Mouse (Mus musculus): Measurements from ENCODE around the gene Fam131a.
A peak's percentile ranks its signal among the peaks of the same experiment; 100 is the strongest.

DNA sequence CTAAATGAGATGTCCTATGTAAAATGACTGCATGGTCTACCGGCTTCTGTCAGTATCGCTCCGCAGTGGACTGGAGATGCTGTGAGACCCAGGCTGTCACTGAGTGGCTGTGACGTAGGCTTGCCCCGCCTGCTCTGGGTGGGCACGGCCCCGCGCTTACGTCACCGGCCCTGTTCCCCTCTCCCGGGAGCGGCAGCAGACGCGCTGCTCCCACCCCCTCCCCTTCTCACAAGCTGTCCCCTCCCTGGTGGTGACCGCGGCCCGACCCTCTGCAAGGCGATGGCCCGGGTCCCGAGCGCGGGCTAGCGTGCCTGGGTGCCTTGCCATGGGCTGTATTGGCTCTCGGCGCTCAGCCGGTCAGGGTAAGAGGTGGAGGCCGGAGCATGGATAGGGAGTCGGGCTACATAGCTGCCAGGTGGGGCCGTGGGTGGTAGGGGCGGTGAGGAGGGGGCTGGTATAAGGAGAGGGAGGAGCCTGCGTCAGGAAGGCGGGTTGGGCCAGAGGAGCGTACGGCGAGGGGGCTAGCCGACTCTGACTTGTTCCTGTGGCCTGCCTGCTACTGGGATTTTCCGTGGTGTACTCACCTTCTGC is at the start of gene Fam131a:
- TF ChIP-seq POLR2A (IDR thresholded peaks at IDR 0.05; ENCODE audit: insufficient read depth, low read depth, low read length) (peak; percentile 53; the same call in 1 of the 2 replicates), CTCF (IDR thresholded peaks at IDR 0.05; ENCODE audit: insufficient read depth, low read depth, low read length) (no peak)
